Mouse (Mus musculus) left cerebral cortex, postnatal 25 days (tissue): ENCODE results near the gene Fam71f2. TPM values are rescaled to one million over a fixed set of nuclear protein-coding genes. Genes with fewer than 3 reads are reported as not detected.

Source experiments
- DNase-seq, 2 experiments: peaks; one replicate each; pipeline ENCODE4 v3.0.0; 2022; ENCODE audit warnings: low spot score in 2 of 2, mixed read lengths in 1 of 2
- intact Hi-C: fragments of 180-260 bp; cut with DNase I; formaldehyde crosslinking; loops from one replicate; pipeline ENCODE4 v1.15.1; 2025
- total RNA-seq, 2 experiments: library from RNA; stranded (reverse); gene quantifications; 2 replicates each; pipeline ENCODE4 v1.2.3; 2021

Gene Fam71f2
- total RNA-seq = under 1 TPM; 0.34 to 0.41 TPM

GRCm38 (mm10) chr6:29279293-29279692, at the start of gene Fam71f2:
Gene Fam71f2 (plus strand): TSS chr6:29279593.
- intact Hi-C loops = loop anchor here (2.0 kb wide), 3 partner anchors 38 to 112 kb away; no protein-coding TSS in a partner anchor
- DNase-seq = no peak

- DNase-seq = no peak
- intact Hi-C loops = no loop called here
These were observed 49.0 kb upstream of the Fam71f2 start for GRCm38 (mm10) chr6:29230386-29230785.

- intact Hi-C loops = no loop called here
- DNase-seq = no peak
These were observed 47.6 kb upstream of the Fam71f2 start for GRCm38 (mm10) chr6:29231799-29232198.

GRCm38 (mm10) chr6:29232321-29232720, 47.1 kb upstream of the Fam71f2 start:
- no peak for DNase-seq
- intact Hi-C loops = no loop called here

- DNase-seq = no peak
- intact Hi-C loops = no loop called here
These were observed 45.7 kb upstream of the Fam71f2 start for GRCm38 (mm10) chr6:29233710-29234109.

GRCm38 (mm10) chr6:29234272-29234671, 45.1 kb upstream of the Fam71f2 start:
- intact Hi-C loops = no loop called here
- DNase-seq = no peak

- peak; percentile 15 to 20 for DNase-seq
- intact Hi-C loops = loop anchor here (1.0 to 2.0 kb wide), 2 partner anchors 36 to 38 kb away; partner anchors contain the start of gene Fam71f2
These were observed 38.6 kb upstream of the Fam71f2 start for GRCm38 (mm10) chr6:29240806-29241205.

- intact Hi-C loops = loop anchor here (1.0 to 2.0 kb wide), 2 partner anchors 36 to 37 kb away; partner anchors contain the start of gene Fam71f2
- no peak for DNase-seq
These were observed 37.7 kb upstream of the Fam71f2 start for GRCm38 (mm10) chr6:29241697-29242096.

- no peak for DNase-seq
- intact Hi-C loops = no loop called here
These were observed 37.1 kb upstream of the Fam71f2 start for GRCm38 (mm10) chr6:29242265-29242664.

- no peak for DNase-seq
- intact Hi-C loops = no loop called here
These were observed 33.9 kb upstream of the Fam71f2 start for GRCm38 (mm10) chr6:29245272-29246120.

GRCm38 (mm10) chr6:29246183-29246582, 33.2 kb upstream of the Fam71f2 start:
- DNase-seq = no peak
- intact Hi-C loops = no loop called here

GRCm38 (mm10) chr6:29246585-29246984, 32.8 kb upstream of the Fam71f2 start:
- intact Hi-C loops = no loop called here
- no peak for DNase-seq

GRCm38 (mm10) chr6:29247072-29247471, 32.3 kb upstream of the Fam71f2 start:
- intact Hi-C loops = no loop called here
- no peak for DNase-seq

GRCm38 (mm10) chr6:29259418-29259817, 20.0 kb upstream of the Fam71f2 start:
- intact Hi-C loops = no loop called here
- DNase-seq = no peak

- no peak for DNase-seq
- intact Hi-C loops = no loop called here
These were observed 17.6 kb upstream of the Fam71f2 start for GRCm38 (mm10) chr6:29261831-29262230.

- peak; percentile 36 to 55 for DNase-seq
- intact Hi-C loops = no loop called here
These were observed 15.5 kb upstream of the Fam71f2 start for GRCm38 (mm10) chr6:29263650-29264455.

GRCm38 (mm10) chr6:29264456-29264781, 15.0 kb upstream of the Fam71f2 start:
- intact Hi-C loops = no loop called here
- no peak for DNase-seq

GRCm38 (mm10) chr6:29266936-29267335, 12.5 kb upstream of the Fam71f2 start:
- intact Hi-C loops = no loop called here

GRCm38 (mm10) chr6:29269006-29269668, 10.3 kb upstream of the Fam71f2 start:
- no peak for DNase-seq
- intact Hi-C loops = no loop called here

More at GRCm38 (mm10) chr6:29266936-29267335, 12.5 kb upstream of the Fam71f2 start:
- no peak for DNase-seq

GRCm38 (mm10) chr6:29270961-29271360, 8.4 kb upstream of the Fam71f2 start:
- no peak for DNase-seq
- intact Hi-C loops = no loop called here
